Mouse (Mus musculus): ENCODE results near the gene Atp1a1. TPM values are rescaled to one million over a fixed set of nuclear protein-coding genes. Genes with fewer than 3 reads are reported as not detected.

Gene Atp1a1
- polyA plus RNA-seq, 2 experiments, result 48.4 to 54.7 TPM

DNA sequence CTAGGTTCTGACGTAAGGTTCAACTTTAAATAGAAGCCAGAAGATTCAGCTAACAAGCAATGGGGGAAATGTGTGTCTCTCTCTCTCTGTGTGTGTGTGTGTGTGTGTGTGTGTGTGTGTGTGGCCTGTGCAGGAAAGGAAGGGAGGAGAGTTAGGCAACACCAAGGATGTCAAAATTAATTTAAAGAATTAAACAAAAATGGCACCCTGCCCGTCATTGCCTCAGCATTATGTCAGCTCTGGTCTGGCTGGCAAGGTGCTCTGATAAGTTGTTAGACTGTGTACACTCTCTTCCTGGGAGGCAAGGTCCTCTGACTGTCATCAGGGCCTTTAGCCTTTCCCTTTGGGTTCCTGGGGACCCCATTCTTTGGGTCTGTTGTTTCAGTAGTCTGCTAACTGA, 47.8 kb downstream of the Atp1a1 start:
- 70% methylated on average over 2 of the region's 2 CpGs for WGBS (ENCODE audit: insufficient replicate concordance)
- no peaks in the 10 kb centered on the region for H3K9me3 ChIP-seq (ENCODE audit: control insufficient read depth, low read length)

DNA sequence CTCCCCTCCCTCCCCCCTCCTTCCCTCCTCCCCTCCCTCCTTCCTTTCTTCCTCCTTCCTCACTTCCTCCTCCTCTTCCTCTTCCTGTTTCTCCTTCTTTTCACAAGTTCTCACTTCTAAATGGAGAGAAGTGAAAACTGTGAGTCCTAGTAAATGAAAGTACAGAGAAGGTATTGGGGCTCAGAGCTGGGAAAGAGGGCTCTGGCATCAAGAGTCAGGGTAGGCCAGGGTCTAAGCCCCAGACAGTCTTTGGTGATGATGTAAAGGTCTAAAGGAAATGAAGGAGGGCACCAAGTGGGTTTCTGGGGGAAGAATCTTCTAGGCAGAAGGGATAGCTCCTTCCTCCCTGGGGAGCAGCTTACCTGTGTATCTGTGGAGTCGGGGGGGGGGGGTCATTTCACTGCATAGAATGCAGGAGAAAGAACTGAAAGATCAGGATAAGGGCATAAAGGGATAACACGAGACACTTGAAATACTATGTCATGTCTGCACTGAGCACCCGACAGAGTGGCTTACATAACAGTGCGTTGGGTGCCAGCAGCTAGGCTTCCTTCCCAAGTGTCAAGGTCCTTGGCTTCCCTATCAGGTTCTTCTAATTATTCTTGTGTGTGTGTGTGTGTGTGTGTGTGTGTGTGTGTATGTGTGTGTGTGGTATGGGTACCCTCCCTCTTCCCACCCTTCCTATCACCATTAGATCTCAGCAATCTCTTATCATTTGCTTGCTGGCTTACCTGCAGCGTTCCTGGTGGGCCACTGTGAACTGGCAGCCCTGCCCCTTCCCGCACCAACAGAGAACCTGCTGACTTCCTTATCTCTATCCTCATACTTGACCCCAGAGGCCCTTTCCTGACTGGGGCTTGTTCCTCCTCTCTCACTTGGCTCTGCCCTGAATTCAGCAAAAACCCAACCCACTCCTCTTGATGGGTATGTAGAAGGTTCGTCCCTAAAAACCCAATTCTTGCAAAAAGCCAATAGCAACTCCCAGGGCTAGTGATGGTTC, 51.6 kb downstream of the Atp1a1 start:
- H3K9ac ChIP-seq (replicated peaks), result peak overlapping the region; percentile 14
- TF ChIP-seq EP300 (IDR thresholded peaks at IDR 0.05; ENCODE audit: low read depth) (no peak), CTCF (IDR thresholded peaks at IDR 0.05; ENCODE audit: low read depth) (peak; percentile 18; the same call in 1 of the 2 replicates)
- peak overlapping the region; percentile 37 for H3K4me2 ChIP-seq (ENCODE audit: low read depth)
- DNase-seq (ENCODE audit: low read depth in 3 of 3, low spot score in 3 of 3) (peak in 1 of 3 experiments; percentile 49), ATAC-seq (ENCODE audit: insufficient read depth) (peak; percentile 24; the same call in 1 of the 2 replicates)
- no peaks in the 10 kb centered on the region for H3K36me3 ChIP-seq (replicated peaks; ENCODE audit: control insufficient read depth, insufficient read depth, low read depth)
- peak overlapping the region; percentile 99 for H3K27ac ChIP-seq
- WGBS (ENCODE audit: insufficient replicate concordance), result 21% methylated on average over 7 of the region's 7 CpGs
- H3K4me1 ChIP-seq (replicated peaks; ENCODE audit: control insufficient read depth in 2 of 2, insufficient read depth in 2 of 2, low read length in 1 of 2), result peaks cover 44% of the 10 kb centered on the region in 2 experiments
- H3K9me3 ChIP-seq (ENCODE audit: control insufficient read depth, low read length), result no peaks in the 10 kb centered on the region
- no peak overlapping the region; a peak in 1 of 4 replicates for H3K4me3 ChIP-seq (ENCODE audit: insufficient read depth in 1 of 2, low read depth in 2 of 2, low read length in 2 of 2)
- no peaks in the 10 kb centered on the region for H3K27me3 ChIP-seq (ENCODE audit: control insufficient read depth, insufficient read depth, low read length)

More for the DNA sequence above, 47.8 kb downstream of the Atp1a1 start:
- Histone ChIP-seq H3K4me3 (ENCODE audit: insufficient read depth in 1 of 2, low read depth in 2 of 2, low read length in 2 of 2) (no peak overlapping the region), H3K36me3 (replicated peaks; ENCODE audit: control insufficient read depth, insufficient read depth, low read depth) (no peaks in the 10 kb centered on the region), H3K27ac (no peak overlapping the region), H3K9ac (replicated peaks) (no peak overlapping the region), H3K4me2 (ENCODE audit: low read depth) (no peak overlapping the region), H3K27me3 (ENCODE audit: control insufficient read depth, insufficient read depth, low read length) (no peaks in the 10 kb centered on the region), H3K4me1 (replicated peaks; ENCODE audit: control insufficient read depth in 2 of 2, insufficient read depth in 2 of 2, low read length in 1 of 2) (peaks cover 18 to 27% of the 10 kb centered on the region in 2 experiments)
- TF ChIP-seq EP300 (IDR thresholded peaks at IDR 0.05; ENCODE audit: low read depth) (no peak), CTCF (IDR thresholded peaks at IDR 0.05; ENCODE audit: low read depth) (no peak)
- ATAC-seq (ENCODE audit: insufficient read depth) (no peak), DNase-seq (ENCODE audit: low read depth in 3 of 3, low spot score in 3 of 3) (no peak)

GRCm38 (mm10) chr3:101551457-101552230, 52.8 kb downstream of the Atp1a1 start:
- Histone ChIP-seq H3K27ac (peak overlapping the region; percentile 99), H3K36me3 (replicated peaks; ENCODE audit: control insufficient read depth, insufficient read depth, low read depth) (no peaks in the 10 kb centered on the region), H3K9ac (replicated peaks) (peak overlapping the region; percentile 90), H3K4me1 (replicated peaks; ENCODE audit: control insufficient read depth in 2 of 2, insufficient read depth in 2 of 2, low read length in 1 of 2) (peaks cover 44% of the 10 kb centered on the region in 2 experiments), H3K27me3 (ENCODE audit: control insufficient read depth, insufficient read depth, low read length) (no peaks in the 10 kb centered on the region), H3K4me3 (ENCODE audit: insufficient read depth in 1 of 2, low read depth in 2 of 2, low read length in 2 of 2) (peak overlapping the region; percentile 58 to 65), H3K4me2 (ENCODE audit: low read depth) (peak overlapping the region; percentile 88), H3K9me3 (ENCODE audit: control insufficient read depth, low read length) (no peaks in the 10 kb centered on the region)
- peak; percentile 93 to 94 (median 93) for DNase-seq (ENCODE audit: low read depth in 3 of 3, low spot score in 3 of 3)
- TF ChIP-seq EP300 (IDR thresholded peaks at IDR 0.05; ENCODE audit: low read depth) (peak; percentile 95), CTCF (IDR thresholded peaks at IDR 0.05; ENCODE audit: low read depth) (no peak)
- ATAC-seq (ENCODE audit: insufficient read depth), result peak; percentile 98
- WGBS (ENCODE audit: insufficient replicate concordance), result 29% methylated on average over 26 of the region's 26 CpGs

DNA sequence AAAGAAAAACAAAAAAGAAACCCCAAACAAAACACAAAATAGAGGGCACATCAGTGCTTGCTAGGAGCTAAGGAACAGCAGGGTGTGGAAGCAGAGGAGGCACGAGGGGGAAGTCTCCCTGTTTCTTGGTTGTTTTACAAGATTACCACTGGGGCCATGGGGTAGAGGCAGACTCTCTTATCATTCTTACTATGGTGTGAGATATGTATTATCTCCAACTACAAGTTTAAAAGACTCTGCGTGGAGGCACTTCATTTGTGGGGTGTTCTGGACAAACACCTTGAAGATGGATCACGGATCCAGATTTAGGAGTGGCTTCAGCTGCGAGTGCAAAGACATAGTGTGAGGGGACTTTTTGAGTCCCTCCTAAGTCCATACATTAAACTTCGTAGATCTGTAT, 54.7 kb downstream of the Atp1a1 start:
- peak overlapping the region; percentile 99 for H3K27ac ChIP-seq
- peak overlapping the region; percentile 88 for H3K4me2 ChIP-seq (ENCODE audit: low read depth)
- peaks cover 44% of the 10 kb centered on the region in 2 experiments for H3K4me1 ChIP-seq (replicated peaks; ENCODE audit: control insufficient read depth in 2 of 2, insufficient read depth in 2 of 2, low read length in 1 of 2)
- peak in 1 of 3 experiments; percentile 54 for DNase-seq (ENCODE audit: low read depth in 3 of 3, low spot score in 3 of 3)
- H3K36me3 ChIP-seq (replicated peaks; ENCODE audit: control insufficient read depth, insufficient read depth, low read depth), result no peaks in the 10 kb centered on the region
- TF ChIP-seq CTCF (IDR thresholded peaks at IDR 0.05; ENCODE audit: low read depth) (no peak), EP300 (IDR thresholded peaks at IDR 0.05; ENCODE audit: low read depth) (peak; percentile 59)
- H3K9ac ChIP-seq (replicated peaks), result peak overlapping the region; percentile 21; the same call in 1 of the 2 replicates
- no peak for ATAC-seq (ENCODE audit: insufficient read depth)
- 31% methylated on average over 5 of the region's 5 CpGs for WGBS (ENCODE audit: insufficient replicate concordance)
- H3K27me3 ChIP-seq (ENCODE audit: control insufficient read depth, insufficient read depth, low read length), result no peaks in the 10 kb centered on the region
- H3K9me3 ChIP-seq (ENCODE audit: control insufficient read depth, low read length), result no peaks in the 10 kb centered on the region
- peak overlapping the region in 1 of 2 experiments; percentile 65; a peak in 2 of 4 replicates for H3K4me3 ChIP-seq (ENCODE audit: insufficient read depth in 1 of 2, low read depth in 2 of 2, low read length in 2 of 2)

Data from liver, embryonic 14.5 days (tissue).